Mouse (Mus musculus) embryo, embryonic 10.5 days (tissue): ENCODE results near the gene Tmprss11f.
"Not testable (repeated sequence)": the region's sequence is repeated elsewhere in the genome, so short reads cannot be mapped to it uniquely, and the experiment has no call there.

ENCODE experiments used
- DNase-seq: peaks from one replicate; pipeline ENCODE4 v3.0.0-alpha.2; 2015; ENCODE audit warnings: low spot score

Tmprss11f gene

GRCm38 (mm10) chr5:86632324-86632723, at the start of gene Tmprss11f:
Gene Tmprss11f (minus strand): TSS chr5:86632424.
- no peak for DNase-seq

GRCm38 (mm10) chr5:86676262-86676661, 44.0 kb upstream of the Tmprss11f start, which contains the start of gene Tmprss11b:
Gene Tmprss11b (minus strand): TSS chr5:86676362.
- DNase-seq = no peak

- peak; percentile 74 for DNase-seq
Measured at GRCm38 (mm10) chr5:86649185-86649584, 17.0 kb upstream of the Tmprss11f start.

GRCm38 (mm10) chr5:86640795-86641194, 8.6 kb upstream of the Tmprss11f start:
- DNase-seq = no peak

DNA sequence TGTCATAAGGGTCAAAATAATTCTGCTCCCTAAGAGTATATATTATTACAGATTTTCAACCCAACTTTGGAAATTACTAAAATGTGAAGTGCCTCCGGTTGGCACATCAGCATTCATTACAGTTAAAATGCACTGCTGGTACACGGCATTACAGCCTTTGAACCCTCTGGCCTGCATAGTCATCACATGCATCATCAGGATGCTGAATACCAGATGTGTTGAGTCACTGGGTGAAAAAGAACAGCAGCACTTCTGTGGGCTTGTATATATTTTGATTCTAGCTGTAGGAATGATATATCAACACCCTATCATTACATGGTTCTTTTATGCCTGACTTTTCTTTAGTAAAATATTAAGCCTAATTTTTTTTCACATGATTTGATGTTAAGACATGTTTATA, 1.5 kb downstream of the Tmprss11f start:
- DNase-seq = no peak

DNA sequence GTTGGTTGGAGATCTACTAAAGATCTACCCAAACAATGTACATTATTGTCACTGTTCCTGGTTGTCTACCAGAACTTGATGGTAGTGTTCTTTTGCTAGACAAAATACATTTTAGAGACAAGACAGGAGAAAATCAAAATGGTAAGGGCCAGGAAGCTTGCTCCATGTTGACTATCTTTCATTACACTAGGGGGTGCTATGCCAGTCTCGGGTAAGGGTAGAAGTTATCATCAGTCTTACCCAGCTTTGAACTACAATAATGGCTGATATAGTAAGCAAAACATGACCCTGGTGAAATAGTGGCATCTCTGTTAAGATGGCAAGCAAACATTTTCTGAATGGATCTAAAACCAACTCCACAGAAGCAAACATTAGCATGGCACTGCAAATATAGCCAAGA, 10.4 kb downstream of the Tmprss11f start:
- no peak for DNase-seq

GRCm38 (mm10) chr5:86585896-86586295, 46.3 kb downstream of the Tmprss11f start:
- no peak for DNase-seq

GRCm38 (mm10) chr5:86582618-86583017, 49.6 kb downstream of the Tmprss11f start:
- DNase-seq = no peak

DNA sequence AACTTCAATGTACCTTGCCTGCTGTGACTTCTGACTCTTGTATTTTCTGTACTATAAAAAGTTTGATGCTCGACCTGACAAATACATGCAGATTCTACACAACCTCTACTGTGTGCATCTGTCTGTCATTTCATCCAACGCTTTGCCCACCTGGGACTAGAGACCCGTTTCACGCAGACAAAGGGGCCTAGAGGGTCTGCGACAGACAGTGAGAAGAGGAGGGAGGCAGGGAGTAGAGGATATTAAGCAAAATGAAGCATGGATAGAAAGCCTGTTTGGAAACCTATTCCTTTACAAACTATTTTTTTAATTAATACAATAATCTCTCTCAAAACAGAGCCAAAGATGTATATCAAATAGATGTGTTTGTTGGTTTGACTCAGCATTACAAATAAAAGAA, 50.2 kb downstream of the Tmprss11f start:
- no peak for DNase-seq

DNA sequence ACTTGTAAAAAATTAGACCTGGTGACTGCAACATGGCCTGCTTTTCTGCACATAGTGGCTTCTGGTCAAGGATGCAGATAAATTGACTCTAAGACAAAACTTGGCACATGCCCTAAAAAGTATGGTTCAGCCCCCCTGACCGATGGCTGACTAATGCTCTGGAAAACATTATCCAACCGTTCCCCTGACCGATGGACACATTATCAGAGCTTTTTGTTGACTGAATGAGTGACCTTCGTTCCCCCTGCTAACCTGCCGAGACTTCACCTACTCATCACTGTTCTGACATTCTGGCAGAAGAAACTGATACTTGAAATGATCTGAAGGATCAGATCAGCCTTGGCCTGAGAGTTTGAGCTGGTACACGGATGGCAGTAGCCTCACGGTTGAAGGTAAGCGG, 53.5 kb downstream of the Tmprss11f start:
- DNase-seq = not testable (repeated sequence)

GRCm38 (mm10) chr5:86546693-86547092, 85.5 kb downstream of the Tmprss11f start:
- no peak for DNase-seq

DNA sequence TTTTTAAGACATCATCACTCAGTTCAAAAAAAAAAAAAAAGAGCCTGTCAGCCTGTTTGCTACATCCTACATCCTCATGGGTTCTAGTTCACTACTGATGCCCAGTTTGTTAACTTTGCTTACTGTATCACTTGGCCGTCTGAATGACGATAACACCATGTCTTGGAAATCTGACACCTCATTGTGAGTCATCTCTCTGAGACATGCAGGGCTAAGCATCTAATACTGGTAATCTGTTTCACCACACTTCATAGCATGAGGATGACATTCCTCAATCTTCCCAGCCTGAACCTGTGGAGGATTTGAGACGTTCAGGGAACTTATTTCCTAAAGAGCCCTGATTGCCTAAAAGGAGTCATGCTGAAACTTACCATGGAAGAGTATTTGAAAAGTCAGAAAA, 91.6 kb downstream of the Tmprss11f start:
- no peak for DNase-seq

DNA sequence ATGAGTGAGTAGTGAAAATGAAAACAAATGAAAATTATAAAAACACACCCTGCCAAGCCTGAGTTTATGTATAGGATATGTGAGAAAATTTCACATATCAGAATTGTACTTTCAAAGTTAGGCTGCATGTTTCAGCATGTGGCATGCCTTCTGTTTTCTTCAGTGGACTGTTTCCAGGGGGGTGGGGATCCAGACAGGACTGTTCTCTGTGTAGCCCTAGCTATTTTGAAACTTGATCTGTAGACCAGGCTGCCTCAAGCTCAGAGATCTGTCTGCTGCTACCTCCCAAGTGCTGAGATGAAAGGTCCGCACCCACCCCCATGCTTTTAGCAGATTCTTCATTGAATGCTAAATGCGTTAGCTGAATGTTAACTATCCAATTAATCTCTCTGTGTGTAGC, 103.5 kb downstream of the Tmprss11f start:
- no peak for DNase-seq

- DNase-seq = no peak
Measured at GRCm38 (mm10) chr5:86518500-86518899, 113.7 kb downstream of the Tmprss11f start, which contains the start of gene Tmprss11g. Gene Tmprss11g (minus strand): TSS chr5:86518600.

DNA sequence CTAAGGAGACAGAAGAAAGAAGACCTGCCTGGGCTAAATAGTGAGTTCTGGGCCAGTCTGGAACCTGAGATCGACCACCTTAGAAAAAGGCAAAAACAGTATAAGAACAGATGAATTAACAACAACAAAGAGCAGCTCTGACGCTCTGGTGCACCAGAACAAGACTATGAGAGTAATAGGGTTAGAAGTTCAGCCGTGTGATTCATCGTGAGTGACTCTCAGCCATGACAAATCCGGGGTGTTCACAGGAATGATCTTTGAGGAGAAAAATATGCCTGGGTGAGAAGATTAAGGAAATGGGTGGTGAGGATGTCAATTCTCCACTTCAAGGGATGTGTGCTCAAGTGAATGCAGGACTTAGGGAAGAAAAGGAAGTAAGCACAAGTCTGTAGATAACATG, 120.7 kb downstream of the Tmprss11f start:
- peak; percentile 4 for DNase-seq

GRCm38 (mm10) chr5:86493453-86493852, 138.8 kb downstream of the Tmprss11f start:
- DNase-seq = no peak

GRCm38 (mm10) chr5:86482562-86482961, 149.7 kb downstream of the Tmprss11f start:
- DNase-seq = peak; percentile 11

GRCm38 (mm10) chr5:86482031-86482430, 150.2 kb downstream of the Tmprss11f start:
- no peak for DNase-seq

- DNase-seq = no peak
Measured at GRCm38 (mm10) chr5:86473859-86474258, 158.4 kb downstream of the Tmprss11f start.
